Mouse (Mus musculus) kidney, postnatal 36 days (tissue): ENCODE results near the gene Sf3a3.

ENCODE experiments used
- DNase-seq, 2 experiments: peaks; one replicate each; pipeline ENCODE4 v3.0.0; 2021 to 2022; ENCODE audit warnings: mixed read lengths in 2 of 2

The Sf3a3 gene

GRCm38 (mm10) chr4:124741376-124742343 lies 27.1 kb downstream of the Sf3a3 start, which contains the start of gene Inpp5b:
Gene Inpp5b, plus strand, starts transcription at chr4:124741850.
- DNase-seq: peak; percentile 91 to 92

GRCm38 (mm10) chr4:124742839-124743238 lies 28.3 kb downstream of the Sf3a3 start:
- peak; percentile 69 to 81 for DNase-seq

- DNase-seq: no peak
Observed at GRCm38 (mm10) chr4:124746577-124746976, 32.0 kb downstream of the Sf3a3 start.

GRCm38 (mm10) chr4:124747851-124748250 lies 33.3 kb downstream of the Sf3a3 start:
- peak; percentile 73 to 87 for DNase-seq

- peak; percentile 99 for DNase-seq
Observed at GRCm38 (mm10) chr4:124751300-124752250, 37.0 kb downstream of the Sf3a3 start.

- DNase-seq: peak; percentile 54 to 57
Observed at GRCm38 (mm10) chr4:124752281-124753199, 38.0 kb downstream of the Sf3a3 start.

GRCm38 (mm10) chr4:124755526-124755925 lies 41.0 kb downstream of the Sf3a3 start:
- DNase-seq: no peak

- peak; percentile 60 to 64 for DNase-seq
Observed at GRCm38 (mm10) chr4:124759305-124759811, 44.8 kb downstream of the Sf3a3 start.

- no peak for DNase-seq
Observed at GRCm38 (mm10) chr4:124761201-124761600, 46.6 kb downstream of the Sf3a3 start.

- DNase-seq: no peak
Observed at GRCm38 (mm10) chr4:124762858-124763452, 48.4 kb downstream of the Sf3a3 start.

GRCm38 (mm10) chr4:124765802-124766565 lies 51.4 kb downstream of the Sf3a3 start:
- DNase-seq: peak in 1 of 2 experiments; percentile 49

GRCm38 (mm10) chr4:124766566-124766940 lies 52.0 kb downstream of the Sf3a3 start:
- DNase-seq: no peak

- DNase-seq: no peak
Observed at GRCm38 (mm10) chr4:124768963-124769591, 54.5 kb downstream of the Sf3a3 start.

GRCm38 (mm10) chr4:124770624-124771023 lies 56.0 kb downstream of the Sf3a3 start:
- no peak for DNase-seq

GRCm38 (mm10) chr4:124772125-124772524 lies 57.5 kb downstream of the Sf3a3 start:
- DNase-seq: no peak

GRCm38 (mm10) chr4:124773449-124773848 lies 58.9 kb downstream of the Sf3a3 start:
- no peak for DNase-seq

GRCm38 (mm10) chr4:124773995-124774394 lies 59.4 kb downstream of the Sf3a3 start:
- no peak for DNase-seq

- no peak for DNase-seq
Observed at GRCm38 (mm10) chr4:124774429-124774828, 59.9 kb downstream of the Sf3a3 start.

- no peak for DNase-seq
Observed at GRCm38 (mm10) chr4:124781361-124781760, 66.8 kb downstream of the Sf3a3 start.
